In the genomic region with DNA sequence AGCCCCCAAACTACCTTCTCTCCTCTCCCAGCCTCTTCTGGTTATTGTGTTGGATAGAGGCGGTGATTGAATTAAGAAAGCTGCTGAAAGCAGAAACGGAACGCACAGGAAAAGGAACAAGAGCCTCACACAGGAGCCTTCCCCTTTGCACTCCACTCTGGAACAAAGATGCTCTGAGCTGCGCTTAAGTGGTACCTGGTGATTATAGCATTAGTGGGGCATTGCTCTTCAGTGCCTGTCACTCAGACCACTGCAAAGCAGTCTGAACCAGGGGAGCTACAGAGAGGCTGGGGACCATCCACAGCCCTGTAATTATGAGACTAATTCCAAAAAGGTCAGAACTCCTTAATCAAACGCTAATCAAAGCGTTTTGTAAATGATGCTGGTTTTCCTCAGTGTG, we compare ENCODE assay signal across 9 mouse cellular contexts.
DNase-seq lines count a peak whose midpoint lies in the region; ATAC-seq and TF ChIP-seq lines count a peak whose summit lies in the region.
"Had no signal": no experiment of that assay in that cellular context is flagged by ENCODE, and none has a peak within 500 bp of the region (broad histone marks: within the 10 kb centered on the region; RNA-seq: fewer than 3 reads in every experiment).

No protein-coding gene starts in this region.

- H3K4me2 ChIP-seq in heart, embryonic 13.5 days = peak overlapping the region; percentile 58
- peak overlapping the region; percentile 21 for H3K4me2 ChIP-seq in midbrain, embryonic 12.5 days (replicated peaks)
- H3K4me2 ChIP-seq in midbrain, embryonic 11.5 days = no peak overlapping the region
- H3K4me2 ChIP-seq in hindbrain, postnatal 0 days (ENCODE audit: low read depth, low read length) = 0 out of 2 replicates have a peak overlapping the region, but pooled peaks have one; percentile 20
- 0 out of 2 replicates have a peak overlapping the region, but pooled peaks have one; percentile 15 for H3K4me2 ChIP-seq in stomach, postnatal 0 days (replicated peaks; ENCODE audit: low read depth)

- WGBS in heart, embryonic 13.5 days = 21% methylated on average over 6 of the region's 6 CpGs
- WGBS in midbrain, embryonic 12.5 days = 18% methylated on average over 6 of the region's 6 CpGs
- 25% methylated on average over 6 of the region's 6 CpGs for WGBS in midbrain, embryonic 11.5 days
- 23% methylated on average over 6 of the region's 6 CpGs for WGBS in hindbrain, postnatal 0 days
- WGBS in stomach, postnatal 0 days = 26% methylated on average over 6 of the region's 6 CpGs

- intact Hi-C loops in heart, postnatal 36 days (cut with DNase I) = loop anchor here (10.0 kb wide), 1 partner anchor 71 kb away; no protein-coding TSS in a partner anchor

- H3K9me3 ChIP-seq in heart, embryonic 13.5 days = no peaks in the 10 kb centered on the region
- no peaks in the 10 kb centered on the region for H3K9me3 ChIP-seq in midbrain, embryonic 12.5 days
- no peaks in the 10 kb centered on the region for H3K9me3 ChIP-seq in midbrain, embryonic 11.5 days (ENCODE audit: control insufficient read depth, low read length)
- H3K9me3 ChIP-seq in hindbrain, postnatal 0 days (ENCODE audit: low read length) = no peaks in the 10 kb centered on the region
- no peaks in the 10 kb centered on the region for H3K9me3 ChIP-seq in stomach, postnatal 0 days (ENCODE audit: control insufficient read depth, low read length)

- DNase-seq in heart, postnatal 36 days = no peak
- no peak for DNase-seq in midbrain, embryonic 11.5 days (ENCODE audit: low spot score, missing footprints)
- DNase-seq in hindbrain, postnatal 0 days (ENCODE audit: low spot score) = no peak
- DNase-seq in stomach, postnatal 0 days (ENCODE audit: low spot score) = no peak
- no peak for DNase-seq in right cerebral cortex, postnatal 25 days
- DNase-seq in c-Kit-positive CD71-positive TER-119-positive erythroid progenitor cells, embryonic 14.5 days (ENCODE audit: low spot score) = no peak

- TF ChIP-seq EP300 in stomach, postnatal 0 days (optimal IDR thresholded peaks at IDR 0.05) = no peak

- TF ChIP-seq CTCF in hindbrain, postnatal 0 days (IDR thresholded peaks at IDR 0.05; ENCODE audit: low read depth) = no peak
- TF ChIP-seq CTCF in stomach, postnatal 0 days (IDR thresholded peaks at IDR 0.05; ENCODE audit: low read depth) = no peak

- 0 out of 2 replicates have a peak overlapping the region, but pooled peaks have one; percentile 15 for H3K4me3 ChIP-seq in heart, embryonic 13.5 days
- no peak overlapping the region for H3K4me3 ChIP-seq in midbrain, embryonic 12.5 days
- no peak overlapping the region for H3K4me3 ChIP-seq in midbrain, embryonic 11.5 days (ENCODE audit: low read depth, low read length)
- H3K4me3 ChIP-seq in hindbrain, postnatal 0 days (ENCODE audit: low read length) = no peak overlapping the region
- H3K4me3 ChIP-seq in stomach, postnatal 0 days (ENCODE audit: low read depth, low read length) = no peak overlapping the region

- no peak for ATAC-seq in heart, embryonic 13.5 days (ENCODE audit: extremely low read depth, insufficient number of reproducible peaks, low FRiP score, low TSS enrichment)
- ATAC-seq in midbrain, embryonic 12.5 days (ENCODE audit: low FRiP score, low read depth) = no peak
- no peak for ATAC-seq in midbrain, embryonic 11.5 days (ENCODE audit: low FRiP score)
- no peak for ATAC-seq in hindbrain, postnatal 0 days
- no peak for ATAC-seq in stomach, postnatal 0 days (ENCODE audit: low FRiP score, low TSS enrichment)
- ATAC-seq: CD4-positive, CD25-positive, alpha-beta regulatory T cell, adult 4 months had no signal

- no peaks in the 10 kb centered on the region for H3K27me3 ChIP-seq in heart, embryonic 13.5 days (replicated peaks)
- no peaks in the 10 kb centered on the region for H3K27me3 ChIP-seq in midbrain, embryonic 12.5 days
- no peaks in the 10 kb centered on the region for H3K27me3 ChIP-seq in midbrain, embryonic 11.5 days (ENCODE audit: control insufficient read depth, insufficient read depth, low read length)
- no peaks in the 10 kb centered on the region for H3K27me3 ChIP-seq in hindbrain, postnatal 0 days (ENCODE audit: insufficient read depth, low read length)
- no peaks in the 10 kb centered on the region for H3K27me3 ChIP-seq in stomach, postnatal 0 days (ENCODE audit: control insufficient read depth, insufficient read depth, low read length)

- H3K36me3 ChIP-seq in heart, embryonic 13.5 days = no peaks in the 10 kb centered on the region
- no peaks in the 10 kb centered on the region for H3K36me3 ChIP-seq in midbrain, embryonic 12.5 days
- H3K36me3 ChIP-seq in midbrain, embryonic 11.5 days (ENCODE audit: control insufficient read depth, insufficient read depth, low read length) = no peaks in the 10 kb centered on the region
- H3K36me3 ChIP-seq in hindbrain, postnatal 0 days (ENCODE audit: insufficient read depth, low read length) = no peaks in the 10 kb centered on the region
- H3K36me3 ChIP-seq in stomach, postnatal 0 days (ENCODE audit: control insufficient read depth, insufficient read depth, low read length) = no peaks in the 10 kb centered on the region

- peaks cover 10% of the 10 kb centered on the region for H3K4me1 ChIP-seq in heart, embryonic 13.5 days
- peaks cover 10% of the 10 kb centered on the region for H3K4me1 ChIP-seq in midbrain, embryonic 12.5 days
- H3K4me1 ChIP-seq in midbrain, embryonic 11.5 days (ENCODE audit: control insufficient read depth, insufficient read depth, low read length) = peaks cover 6% of the 10 kb centered on the region
- peaks cover 7% of the 10 kb centered on the region; the same call in 1 of the 2 replicates for H3K4me1 ChIP-seq in hindbrain, postnatal 0 days (ENCODE audit: insufficient read depth, low read length)
- no peaks in the 10 kb centered on the region for H3K4me1 ChIP-seq in stomach, postnatal 0 days (replicated peaks; ENCODE audit: control insufficient read depth, insufficient read depth)

- H3K27ac ChIP-seq in heart, embryonic 13.5 days (replicated peaks) = peak overlapping the region; percentile 16; the same call in 1 of the 2 replicates
- H3K27ac ChIP-seq in midbrain, embryonic 12.5 days (replicated peaks) = 0 out of 2 replicates have a peak overlapping the region, but pooled peaks have one; percentile 20
- no peak overlapping the region for H3K27ac ChIP-seq in midbrain, embryonic 11.5 days (ENCODE audit: low read depth, low read length)
- H3K27ac ChIP-seq in hindbrain, postnatal 0 days = no peak overlapping the region
- no peak overlapping the region for H3K27ac ChIP-seq in stomach, postnatal 0 days (replicated peaks)

- H3K9ac ChIP-seq in heart, embryonic 13.5 days = no peak overlapping the region
- no peak overlapping the region for H3K9ac ChIP-seq in midbrain, embryonic 12.5 days (replicated peaks)
- H3K9ac ChIP-seq in midbrain, embryonic 11.5 days (ENCODE audit: low read length) = no peak overlapping the region
- no peak overlapping the region for H3K9ac ChIP-seq in hindbrain, postnatal 0 days (replicated peaks; ENCODE audit: low read length)
- H3K9ac ChIP-seq in stomach, postnatal 0 days (ENCODE audit: low read length) = no peak overlapping the region

Comparison
In these comparisons a context has a peak if more than half of its experiments do, and no peak if none do; other contexts are left out.
1. H3K27ac ChIP-seq: peak in heart, embryonic 13.5 days (single experiment) and midbrain, embryonic 12.5 days (single experiment); none in midbrain, embryonic 11.5 days (single experiment), hindbrain, postnatal 0 days (single experiment) and stomach, postnatal 0 days (single experiment).